Mouse (Mus musculus) kidney, postnatal 0 days (tissue): ENCODE data around the gene Vti1a. TPM values are rescaled to one million over a fixed set of nuclear protein-coding genes. Genes with fewer than 3 reads are reported as not detected.
A peak's percentile ranks its signal among the peaks of the same experiment; 100 is the strongest.

ENCODE experiments used
- ATAC-seq: fragments of 200-750 bp; cut with Nextera tagmentation; replicated peaks from 2 replicates; pipeline ENCODE4 v1.8.0; 2017; ENCODE audit warnings: low read depth, moderate number of reproducible peaks, moderate TSS enrichment, moderate library complexity; ENCODE audit not compliant: low FRiP score
- DNase-seq: peaks from one replicate; pipeline ENCODE4 v3.0.0-alpha.2; 2016; ENCODE audit warnings: low spot score
- H3K27ac ChIP-seq: fragments of 300-500 bp; sonication (generic); 2 replicates; pipeline ENCODE4 v1.5.1; 2014; ENCODE audit warnings: mild to moderate bottlenecking
- H3K27me3 ChIP-seq: fragments of 300-500 bp; sonication (generic); 2 replicates; pipeline ENCODE4 v1.6.1; 2014; ENCODE audit warnings: low read length, mixed read lengths; ENCODE audit not compliant: insufficient read depth
- H3K36me3 ChIP-seq: fragments of 300-500 bp; sonication (generic); 2 replicates; pipeline ENCODE4 v1.6.1; 2014; ENCODE audit warnings: low read length, mixed read lengths; ENCODE audit not compliant: insufficient read depth
- H3K4me1 ChIP-seq: fragments of 300-500 bp; sonication (generic); replicated peaks from 2 replicates; pipeline ENCODE4 v1.6.1; 2014; ENCODE audit warnings: antibody characterized with exemption, low read length, mixed read lengths; ENCODE audit not compliant: insufficient read depth
- H3K4me2 ChIP-seq: fragments of 300-500 bp; sonication (generic); 2 replicates; pipeline ENCODE4 v1.6.1; 2014; ENCODE audit warnings: mild to moderate bottlenecking, low read length, moderate library complexity, mixed read lengths
- H3K4me3 ChIP-seq: fragments of 300-500 bp; sonication (generic); replicated peaks from 2 replicates; pipeline ENCODE4 v1.5.1; 2014; ENCODE audit warnings: low read depth, low read length
- H3K9ac ChIP-seq: fragments of 300-500 bp; sonication (generic); 2 replicates; pipeline ENCODE4 v1.6.1; 2014; ENCODE audit warnings: low read depth, low read length
- H3K9me3 ChIP-seq: fragments of 300-500 bp; sonication (generic); replicated peaks from 2 replicates; pipeline ENCODE4 v1.6.1; 2016; ENCODE audit warnings: low read length, inconsistent platforms, mixed read lengths
- CTCF ChIP-seq: IDR thresholded peaks from 2 replicates; pipeline ENCODE4 v1.5.1; 2016; ENCODE audit warnings: antibody characterized with exemption, low read depth, mild to moderate bottlenecking, moderate library complexity
- WGBS: fragments of 180-500 bp; shearing (Covaris S2); extraction: QIAGEN DNeasy Blood & Tissue Kit; methylation state at CpG from one replicate; pipeline ENCODE4 v1.1.7; 2014; 5-methylcytosine and 5-hydroxymethylcytosine counted together
- polyA plus RNA-seq: library from polyadenylated mRNA; unstranded; fragments of >200 nt; fragmentation: Nextera tagmentation; extraction: Ambion mirVana; gene quantifications from 2 replicates; pipeline ENCODE4 v1.2.1, GENCODE M21; 2015

The Vti1a gene
- polyA plus RNA-seq, 1 experiment from 2014 or later, result 22.4 TPM

DNA sequence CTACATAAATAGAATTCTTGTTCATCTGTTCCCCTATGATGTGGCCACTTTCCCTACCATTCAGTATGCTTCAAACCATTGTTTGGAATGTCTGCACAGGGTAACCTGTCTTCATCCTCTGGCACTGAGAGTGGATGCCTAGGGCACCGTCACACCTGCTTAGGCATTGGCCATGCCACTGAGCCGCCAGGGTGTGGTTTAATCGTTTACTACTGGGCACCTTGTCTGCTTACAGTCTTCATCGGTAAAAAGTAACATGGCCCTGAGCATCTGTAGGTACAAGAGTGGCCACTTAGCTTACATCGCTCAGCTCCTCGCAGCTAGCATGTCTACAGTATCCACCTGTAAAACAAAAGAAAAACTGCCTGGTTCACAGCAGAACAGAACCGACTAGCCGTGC is 264.1 kb downstream of the Vti1a start:
- Histone ChIP-seq H3K9ac (no peak overlapping the region), H3K4me2 (no peak overlapping the region), H3K36me3 (no peaks in the 10 kb centered on the region), H3K9me3 (no peaks in the 10 kb centered on the region), H3K27me3 (no peaks in the 10 kb centered on the region), H3K27ac (peak overlapping the region; percentile 80), H3K4me3 (no peak overlapping the region), H3K4me1 (peaks cover 15% of the 10 kb centered on the region; the same call in 1 of the 2 replicates)
- no peak for TF ChIP-seq CTCF
- peak; percentile 86 for ATAC-seq
- DNase-seq, result no peak
- WGBS, result 58% methylated on average over 8 of the region's 8 CpGs

DNA sequence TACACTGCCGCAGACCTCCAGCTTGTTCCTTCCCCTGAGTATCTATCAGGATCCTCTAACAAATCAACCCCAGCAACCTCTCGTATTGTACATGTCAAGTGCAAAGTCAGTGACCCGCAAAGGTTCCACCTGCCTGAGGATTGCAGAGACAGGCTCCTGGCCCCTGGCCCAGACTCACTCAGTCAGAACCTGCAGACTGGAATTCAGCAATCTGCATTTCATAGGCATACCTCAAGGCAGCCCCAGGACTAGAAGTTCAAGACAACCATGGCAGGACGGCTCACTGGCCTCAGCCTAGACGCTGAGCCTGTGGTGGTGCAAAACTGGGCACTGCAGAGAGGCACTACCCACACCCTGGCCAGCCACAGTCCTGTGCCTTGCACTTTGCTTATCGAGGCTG is 264.6 kb downstream of the Vti1a start:
- ATAC-seq, result peak; percentile 81
- 36% methylated on average over 6 of the region's 6 CpGs for WGBS
- H3K9ac ChIP-seq, result no peak overlapping the region
- DNase-seq, result peak; percentile 61
- no peaks in the 10 kb centered on the region for H3K9me3 ChIP-seq
- no peak overlapping the region for H3K4me2 ChIP-seq
- no peaks in the 10 kb centered on the region for H3K36me3 ChIP-seq
- H3K4me3 ChIP-seq, result no peak overlapping the region
- H3K4me1 ChIP-seq, result peaks cover 15% of the 10 kb centered on the region; the same call in 1 of the 2 replicates
- H3K27me3 ChIP-seq, result no peaks in the 10 kb centered on the region
- no peak for TF ChIP-seq CTCF
- H3K27ac ChIP-seq, result peak overlapping the region; percentile 80

DNA sequence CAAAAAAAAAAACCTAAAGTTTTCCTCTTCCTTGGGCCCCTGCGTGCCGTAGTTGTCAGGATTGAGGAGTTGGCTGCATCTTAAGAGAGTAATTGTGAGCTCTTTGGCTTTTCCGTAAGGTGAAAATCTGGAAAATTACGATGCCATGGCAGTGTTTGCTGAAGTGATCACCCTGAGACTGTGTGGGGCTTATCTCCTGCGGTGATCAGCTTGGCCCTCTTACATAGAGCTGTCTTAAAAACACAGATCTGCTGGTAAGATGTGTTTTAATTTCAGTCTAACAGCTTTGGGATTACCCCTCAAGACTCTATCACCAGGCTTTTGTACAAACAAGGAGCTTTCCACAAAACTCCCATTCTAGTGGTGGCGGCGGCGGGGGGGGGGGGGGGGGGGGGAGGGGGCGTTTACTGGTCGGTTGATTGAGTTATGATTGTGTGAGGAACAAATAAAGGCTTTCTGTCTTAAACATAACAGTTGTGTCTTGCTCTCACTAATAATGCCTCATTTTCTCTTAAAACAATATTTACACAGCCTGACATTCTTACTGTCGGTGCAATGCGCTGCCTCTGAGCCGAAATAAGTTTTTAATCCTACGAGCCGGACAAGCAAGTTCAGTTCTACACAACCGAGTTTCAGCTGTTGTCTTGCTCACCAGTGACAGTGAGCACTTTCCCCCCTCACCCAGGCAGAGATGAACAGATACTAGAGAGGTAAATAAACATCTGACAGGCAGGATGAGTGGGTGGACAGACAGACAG is 267.0 kb downstream of the Vti1a start:
- Histone ChIP-seq H3K4me2 (no peak overlapping the region), H3K27ac (no peak overlapping the region), H3K36me3 (no peaks in the 10 kb centered on the region), H3K27me3 (no peaks in the 10 kb centered on the region), H3K4me1 (peaks cover 15% of the 10 kb centered on the region; the same call in 1 of the 2 replicates), H3K9ac (no peak overlapping the region), H3K9me3 (no peaks in the 10 kb centered on the region), H3K4me3 (no peak overlapping the region)
- DNase-seq, result peak; percentile 54
- WGBS, result 36% methylated on average over 16 of the region's 16 CpGs
- no peak for ATAC-seq
- TF ChIP-seq CTCF, result no peak

DNA sequence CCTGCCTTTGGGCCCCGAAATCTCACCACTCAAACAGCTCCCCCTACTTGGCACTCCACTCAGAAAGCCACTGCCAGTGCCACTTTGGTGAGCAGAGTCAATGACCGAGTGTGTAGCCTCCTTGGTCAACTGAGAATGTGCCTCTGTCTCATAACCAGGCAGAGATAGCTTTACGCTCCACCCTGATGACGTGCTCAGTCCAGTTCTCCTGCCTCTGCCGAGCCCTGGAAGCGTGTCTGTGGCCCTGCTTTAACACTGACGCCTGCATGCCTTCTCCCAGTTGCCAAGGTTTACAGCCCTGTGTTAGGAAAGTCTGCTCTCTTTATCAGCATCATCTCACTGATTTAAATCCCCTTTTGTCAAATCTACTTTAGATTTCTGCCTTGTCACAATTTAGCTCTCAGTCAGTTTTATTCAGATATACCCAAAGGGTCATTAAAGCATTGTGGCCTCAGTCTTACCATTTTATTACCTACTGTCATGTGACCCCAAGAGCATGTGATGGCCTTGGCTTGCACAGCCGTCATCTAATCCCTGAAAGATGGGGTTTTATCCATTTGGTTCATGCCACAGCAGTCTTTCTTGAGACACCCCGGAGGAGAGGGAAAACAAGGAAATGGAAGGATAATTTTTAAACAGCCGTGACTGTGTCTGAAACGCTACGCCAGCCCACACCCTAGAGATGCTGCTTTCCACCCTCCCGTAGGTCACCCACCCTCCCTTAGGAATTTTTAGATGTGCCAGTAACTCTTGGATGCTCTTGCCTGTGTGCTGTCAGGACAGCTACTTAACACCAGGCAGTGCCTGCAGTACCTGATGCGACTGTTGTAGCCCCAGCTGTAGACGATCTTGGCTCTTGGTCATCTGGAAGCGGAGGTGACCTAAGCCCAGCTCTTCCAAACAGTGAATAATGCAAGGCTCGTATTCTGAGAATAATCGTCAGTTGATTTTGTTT is 269.5 kb downstream of the Vti1a start:
- Histone ChIP-seq H3K27ac (no peak overlapping the region), H3K9me3 (no peaks in the 10 kb centered on the region), H3K9ac (no peak overlapping the region), H3K4me2 (no peak overlapping the region), H3K27me3 (no peaks in the 10 kb centered on the region), H3K4me1 (peaks cover 9% of the 10 kb centered on the region; the same call in 1 of the 2 replicates), H3K4me3 (no peak overlapping the region), H3K36me3 (no peaks in the 10 kb centered on the region)
- 60% methylated on average over 18 of the region's 18 CpGs for WGBS
- ATAC-seq (no peak), DNase-seq (no peak)
- TF ChIP-seq CTCF, result no peak

DNA sequence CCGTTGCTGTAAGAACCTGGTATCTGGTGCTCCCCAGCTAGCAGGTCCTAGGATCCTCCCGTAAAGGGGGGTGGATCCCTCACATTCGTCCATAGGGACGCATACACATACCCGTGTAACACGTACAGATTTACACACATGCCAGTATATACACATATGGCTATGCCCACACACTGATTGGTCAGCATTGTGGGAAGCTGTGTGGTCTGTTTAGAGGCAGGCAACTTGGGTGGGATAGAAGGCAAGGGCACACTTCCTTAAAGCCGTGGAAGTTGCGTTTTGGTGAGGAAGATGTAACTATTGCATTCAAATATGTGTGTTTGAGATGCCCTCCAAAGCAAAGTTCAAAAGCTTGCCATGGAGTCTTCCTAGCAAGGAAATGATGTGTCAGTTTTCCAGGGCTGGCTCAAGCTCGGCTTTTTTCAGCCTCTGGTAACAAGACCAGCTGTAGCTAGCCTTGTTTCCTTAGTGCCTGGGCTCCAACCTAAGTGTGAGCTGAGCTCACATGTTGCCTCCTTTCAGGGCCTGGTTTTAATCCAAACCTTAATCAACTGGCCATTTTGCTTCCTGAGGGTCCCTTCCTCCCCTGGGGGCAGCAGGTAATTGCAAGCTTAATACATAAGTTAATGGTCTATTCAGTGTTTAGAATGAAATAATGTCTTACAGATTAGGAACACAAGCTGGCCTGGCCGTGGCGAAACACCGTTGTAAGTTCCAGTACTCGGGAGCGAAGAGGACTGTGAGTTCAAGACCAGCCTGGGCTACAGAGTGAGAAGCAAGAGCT is 271.7 kb downstream of the Vti1a start:
- no peak for ATAC-seq
- Histone ChIP-seq H3K9me3 (no peaks in the 10 kb centered on the region), H3K4me2 (no peak overlapping the region), H3K9ac (no peak overlapping the region), H3K4me1 (0 out of 2 replicates have a peak, but pooled peaks cover 3% of the 10 kb centered on the region), H3K27me3 (no peaks in the 10 kb centered on the region), H3K36me3 (no peaks in the 10 kb centered on the region), H3K4me3 (no peak overlapping the region), H3K27ac (no peak overlapping the region)
- DNase-seq, result no peak
- WGBS, result 81% methylated on average over 14 of the region's 14 CpGs
- no peak for TF ChIP-seq CTCF
